Mouse (Mus musculus): Measurements from ENCODE around the gene Hist1h2ah. TPM values are rescaled to one million over a fixed set of nuclear protein-coding genes. Genes with fewer than 3 reads are reported as not detected.
"Not testable (repeated sequence)": the region's sequence is repeated elsewhere in the genome, so short reads cannot be mapped to it uniquely, and the experiment has no call there.

Gene Hist1h2ah
- polyA plus RNA-seq, 1 experiment from 2014 or later = not detected

- Histone ChIP-seq H3K4me2 (peak overlapping the region; percentile 87), H3K27ac (peak overlapping the region; percentile 85), H3K9me3 (no peaks in the 10 kb centered on the region), H3K9ac (peak overlapping the region; percentile 50), H3K4me1 (peaks cover 33% of the 10 kb centered on the region), H3K4me3 (peak overlapping the region; percentile 44), H3K27me3 (replicated peaks) (no peaks in the 10 kb centered on the region), H3K36me3 (replicated peaks) (no peaks in the 10 kb centered on the region)
- ATAC-seq (replicated peaks) = peak; percentile 41
- under 1% methylated on average over 14 of the region's 14 CpGs for WGBS
Observed at GRCm38 (mm10) chr13:22043503-22044431, 8.4 kb upstream of the Hist1h2ah start.

GRCm38 (mm10) chr13:22042568-22043502 lies 7.5 kb upstream of the Hist1h2ah start, which contains the start of the genes Hist1h2ag and Hist1h2bj:
TSS of gene Hist1h2ag (minus strand) at chr13:22042944.
TSS of gene Hist1h2bj (plus strand) at chr13:22043214.
- Histone ChIP-seq H3K4me2 (peak within 1 kb of the TSS; percentile 87), H3K9ac (peak within 1 kb of the TSS; percentile 50), H3K4me3 (peak within 1 kb of the TSS; percentile 44), H3K4me1 (peaks cover 33% of the 10 kb centered on the region), H3K27ac (peak within 1 kb of the TSS; percentile 85)
- WGBS = under 1% methylated on average over 51 of the region's 80 CpGs
- peak; percentile 95 for ATAC-seq (replicated peaks)
- H3K27me3 ChIP-seq (replicated peaks); H3K9me3 ChIP-seq; H3K36me3 ChIP-seq (replicated peaks): not testable (repeated sequence)

GRCm38 (mm10) chr13:22041651-22042567 lies 6.5 kb upstream of the Hist1h2ah start:
- Histone ChIP-seq H3K27ac (peak overlapping the region; percentile 81), H3K4me1 (peaks cover 33% of the 10 kb centered on the region), H3K9me3 (no peaks in the 10 kb centered on the region), H3K4me2 (peak overlapping the region; percentile 87), H3K36me3 (replicated peaks) (no peaks in the 10 kb centered on the region), H3K27me3 (replicated peaks) (no peaks in the 10 kb centered on the region), H3K4me3 (peak overlapping the region; percentile 44), H3K9ac (peak overlapping the region; percentile 29)
- ATAC-seq (replicated peaks) = no peak
- WGBS = 2% methylated on average over 13 of the region's 13 CpGs

GRCm38 (mm10) chr13:22041142-22041536 lies 5.8 kb upstream of the Hist1h2ah start, which contains the start of gene Hist1h4i:
TSS of gene Hist1h4i (minus strand) at chr13:22041362.
- WGBS = under 1% methylated on average over 27 of the region's 27 CpGs
- H3K9ac ChIP-seq = peak within 1 kb of the TSS; percentile 40
- peak; percentile 55 for ATAC-seq (replicated peaks)

GRCm38 (mm10) chr13:22040464-22041141 lies 5.2 kb upstream of the Hist1h2ah start:
- H3K9ac ChIP-seq = peak overlapping the region; percentile 40
- H3K4me3 ChIP-seq = peak overlapping the region; percentile 41
- H3K4me1 ChIP-seq = peaks cover 41% of the 10 kb centered on the region
- no peaks in the 10 kb centered on the region for H3K27me3 ChIP-seq (replicated peaks)
- under 1% methylated on average over 24 of the region's 24 CpGs for WGBS
- no peaks in the 10 kb centered on the region for H3K9me3 ChIP-seq
- H3K27ac ChIP-seq = peak overlapping the region; percentile 81
- ATAC-seq (replicated peaks) = peak; percentile 18
- no peaks in the 10 kb centered on the region for H3K36me3 ChIP-seq (replicated peaks)
- peak overlapping the region; percentile 87 for H3K4me2 ChIP-seq

More at GRCm38 (mm10) chr13:22041142-22041536, 5.8 kb upstream of the Hist1h2ah start, which contains the start of gene Hist1h4i:
- Histone ChIP-seq H3K4me2 (peak within 1 kb of the TSS; percentile 87), H3K4me1 (peaks cover 40% of the 10 kb centered on the region), H3K27ac (peak within 1 kb of the TSS; percentile 81), H3K4me3 (peak within 1 kb of the TSS; percentile 44)
- not testable (repeated sequence) for H3K36me3 ChIP-seq (replicated peaks); H3K27me3 ChIP-seq (replicated peaks); H3K9me3 ChIP-seq

GRCm38 (mm10) chr13:22039951-22040463 lies 4.6 kb upstream of the Hist1h2ah start:
- H3K4me3 ChIP-seq = peak overlapping the region; percentile 41
- H3K4me1 ChIP-seq = peaks cover 41% of the 10 kb centered on the region
- H3K36me3 ChIP-seq (replicated peaks) = no peaks in the 10 kb centered on the region
- 7% methylated on average over 2 of the region's 2 CpGs for WGBS
- peak overlapping the region; percentile 87 for H3K4me2 ChIP-seq
- H3K27ac ChIP-seq = no peak overlapping the region
- no peak overlapping the region for H3K9ac ChIP-seq
- no peaks in the 10 kb centered on the region for H3K9me3 ChIP-seq
- no peaks in the 10 kb centered on the region for H3K27me3 ChIP-seq (replicated peaks)
- no peak for ATAC-seq (replicated peaks)

- WGBS = 69% methylated on average over 5 of the region's 5 CpGs
- Histone ChIP-seq H3K27me3 (replicated peaks) (no peaks in the 10 kb centered on the region), H3K9ac (no peak overlapping the region), H3K9me3 (no peaks in the 10 kb centered on the region), H3K36me3 (replicated peaks) (no peaks in the 10 kb centered on the region), H3K4me2 (no peak overlapping the region), H3K4me1 (peaks cover 45% of the 10 kb centered on the region), H3K27ac (no peak overlapping the region), H3K4me3 (no peak overlapping the region)
- ATAC-seq (replicated peaks) = no peak
Observed at GRCm38 (mm10) chr13:22039364-22039763, 4.0 kb upstream of the Hist1h2ah start.

GRCm38 (mm10) chr13:22037415-22037814 lies 2.0 kb upstream of the Hist1h2ah start:
- Histone ChIP-seq H3K9ac (no peak overlapping the region), H3K36me3 (replicated peaks) (no peaks in the 10 kb centered on the region), H3K9me3 (no peaks in the 10 kb centered on the region), H3K4me1 (peaks cover 37% of the 10 kb centered on the region), H3K27ac (no peak overlapping the region), H3K4me3 (no peak overlapping the region), H3K27me3 (replicated peaks) (no peaks in the 10 kb centered on the region), H3K4me2 (no peak overlapping the region)
- 82% methylated on average over 2 of the region's 2 CpGs for WGBS
- ATAC-seq (replicated peaks) = no peak

GRCm38 (mm10) chr13:22036986-22037385 lies 1.6 kb upstream of the Hist1h2ah start:
- WGBS = 57% methylated on average over 3 of the region's 3 CpGs
- Histone ChIP-seq H3K4me3 (no peak overlapping the region), H3K27me3 (replicated peaks) (no peaks in the 10 kb centered on the region), H3K9me3 (no peaks in the 10 kb centered on the region), H3K36me3 (replicated peaks) (no peaks in the 10 kb centered on the region), H3K27ac (no peak overlapping the region), H3K4me2 (no peak overlapping the region), H3K4me1 (peaks cover 34% of the 10 kb centered on the region), H3K9ac (no peak overlapping the region)
- ATAC-seq (replicated peaks) = no peak

GRCm38 (mm10) chr13:22036149-22036956 lies 985 bp upstream of the Hist1h2ah start:
- no peaks in the 10 kb centered on the region for H3K36me3 ChIP-seq (replicated peaks)
- H3K9ac ChIP-seq = peak overlapping the region; percentile 17; the same call in 1 of the 2 replicates
- H3K4me1 ChIP-seq = peaks cover 27% of the 10 kb centered on the region
- peak overlapping the region; percentile 63 for H3K4me2 ChIP-seq
- WGBS = 2% methylated on average over 23 of the region's 23 CpGs
- peak overlapping the region; percentile 42 for H3K4me3 ChIP-seq
- no peaks in the 10 kb centered on the region for H3K9me3 ChIP-seq
- peak overlapping the region; percentile 60 for H3K27ac ChIP-seq
- ATAC-seq (replicated peaks) = peak; percentile 40; the same call in 1 of the 2 replicates
- no peaks in the 10 kb centered on the region for H3K27me3 ChIP-seq (replicated peaks)

All from midbrain, embryonic 15.5 days (tissue).